Mouse (Mus musculus) lung, postnatal 4 days (tissue): ENCODE data around the gene Fam72a.

Experiments
- DNase-seq, 2 experiments: peaks; one replicate each; pipeline ENCODE4 v3.0.0; 2021

Fam72a gene

GRCm38 (mm10) chr1:131527281-131528080 is at the start of gene Fam72a, which contains the start of gene Srgap2:
TSS of gene Fam72a (plus strand) at chr1:131527903.
TSS of gene Srgap2 (minus strand) at chr1:131527352.
- peak; percentile 98 to 99 for DNase-seq

DNA sequence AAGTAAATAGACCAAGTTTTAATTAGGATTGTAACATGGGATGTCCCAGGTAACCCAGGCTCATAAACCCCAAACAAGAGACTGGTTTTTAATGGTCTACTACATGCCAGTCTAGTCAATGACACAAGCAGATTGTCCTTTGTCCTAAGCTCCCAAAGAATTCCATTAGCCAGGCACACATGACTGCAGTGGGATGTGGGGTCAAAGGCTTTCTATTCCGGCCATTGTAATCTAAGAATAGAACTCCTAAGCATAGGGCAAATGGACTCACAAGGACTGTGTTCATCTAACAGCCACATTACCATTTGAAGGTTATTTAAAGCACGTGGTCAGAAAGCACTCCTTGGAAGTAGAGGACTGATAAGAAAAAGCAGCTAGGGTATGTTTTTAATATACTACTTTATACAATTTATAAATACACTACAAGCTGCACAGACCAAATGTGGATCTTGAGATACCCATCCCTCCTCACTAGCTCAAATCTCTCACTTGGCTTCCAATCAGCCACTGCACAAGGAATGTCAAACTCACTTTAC is 48.9 kb upstream of the Fam72a start:
- DNase-seq = no peak

DNA sequence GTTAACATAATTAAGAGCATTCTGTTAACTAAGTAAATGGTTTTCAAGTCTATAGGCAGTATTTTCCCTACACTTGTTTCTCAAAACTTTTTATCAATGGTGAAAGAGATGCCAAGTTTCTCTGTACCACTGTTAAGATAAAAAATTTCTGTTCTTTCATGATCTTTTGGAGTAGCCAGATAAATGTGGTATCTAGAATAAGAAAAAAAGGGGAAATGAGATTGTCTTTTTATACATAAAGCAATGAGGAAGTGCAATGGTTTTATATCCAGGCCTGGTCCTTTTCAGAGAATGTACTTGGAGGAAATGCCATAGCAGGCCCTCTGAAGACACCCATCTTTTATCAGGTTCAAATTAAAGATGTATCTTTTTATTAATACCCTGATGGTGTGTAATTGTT is 46.3 kb upstream of the Fam72a start:
- DNase-seq = no peak

DNA sequence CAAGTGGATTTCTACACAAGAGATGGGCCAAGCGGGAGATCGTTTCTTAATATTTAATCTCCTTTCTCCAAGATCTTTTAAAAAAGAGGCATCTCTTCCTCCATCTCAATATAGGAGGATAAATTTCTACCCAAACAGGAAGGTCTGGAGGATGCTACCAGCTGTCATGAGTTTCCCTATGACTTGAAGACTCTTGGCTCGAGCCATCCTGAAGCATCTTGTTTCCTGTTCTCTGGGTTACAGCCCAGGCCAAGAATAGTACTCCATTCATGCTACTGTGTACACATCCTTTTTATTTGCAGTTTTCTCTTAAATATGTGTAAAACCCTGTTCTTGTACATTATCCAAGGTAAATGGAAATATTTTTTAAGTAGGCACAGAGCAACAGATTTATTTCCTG is 45.5 kb upstream of the Fam72a start:
- DNase-seq = no peak

GRCm38 (mm10) chr1:131486094-131486850 is 41.4 kb upstream of the Fam72a start:
- no peak for DNase-seq

DNA sequence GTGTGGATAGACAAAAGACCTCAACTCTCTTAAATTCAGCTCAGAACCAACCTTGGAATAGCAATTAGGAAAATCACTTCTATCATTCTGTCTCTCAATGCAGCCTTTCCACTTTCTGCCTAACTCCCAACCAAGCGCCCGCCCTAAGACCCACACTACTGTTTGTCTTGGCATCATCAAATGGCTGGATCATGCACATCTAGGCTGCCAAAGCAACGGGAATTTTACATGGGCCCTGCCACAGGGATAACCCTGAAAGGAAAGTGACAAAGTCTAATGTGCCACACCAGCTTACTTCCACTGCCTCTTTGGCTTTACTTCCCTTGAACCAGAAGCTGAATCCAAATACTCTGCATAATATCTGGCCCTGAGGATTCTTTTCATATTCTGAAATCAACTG is 38.4 kb upstream of the Fam72a start:
- no peak for DNase-seq

GRCm38 (mm10) chr1:131491579-131491978 is 36.1 kb upstream of the Fam72a start:
- DNase-seq = no peak

GRCm38 (mm10) chr1:131492360-131492759 is 35.3 kb upstream of the Fam72a start:
- DNase-seq = no peak

GRCm38 (mm10) chr1:131493966-131494898 is 33.5 kb upstream of the Fam72a start:
- no peak for DNase-seq

GRCm38 (mm10) chr1:131498231-131498630 is 29.5 kb upstream of the Fam72a start:
- DNase-seq = no peak

DNA sequence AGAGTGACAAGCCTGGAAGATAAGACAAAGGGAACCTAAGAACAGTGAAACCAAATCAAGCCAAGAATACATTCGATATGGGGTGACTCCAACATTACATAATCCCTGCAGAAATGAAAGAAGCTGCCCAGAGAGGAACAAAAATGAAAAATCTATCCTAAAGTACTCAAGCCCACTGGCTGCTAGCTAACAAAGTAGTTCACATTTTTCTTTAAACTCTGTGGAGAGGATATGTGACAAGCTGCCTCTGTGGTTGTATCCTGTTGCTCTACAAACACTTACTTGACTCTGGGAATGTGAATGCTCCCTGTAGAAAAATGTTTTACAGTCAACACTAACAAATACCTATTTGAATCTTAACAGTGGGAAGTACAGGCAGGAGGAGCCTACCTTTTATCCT is 26.0 kb upstream of the Fam72a start:
- no peak for DNase-seq

- no peak for DNase-seq
Measured at GRCm38 (mm10) chr1:131511131-131511530, 16.6 kb upstream of the Fam72a start.

GRCm38 (mm10) chr1:131511661-131512500 is 15.8 kb upstream of the Fam72a start:
- DNase-seq = no peak

DNA sequence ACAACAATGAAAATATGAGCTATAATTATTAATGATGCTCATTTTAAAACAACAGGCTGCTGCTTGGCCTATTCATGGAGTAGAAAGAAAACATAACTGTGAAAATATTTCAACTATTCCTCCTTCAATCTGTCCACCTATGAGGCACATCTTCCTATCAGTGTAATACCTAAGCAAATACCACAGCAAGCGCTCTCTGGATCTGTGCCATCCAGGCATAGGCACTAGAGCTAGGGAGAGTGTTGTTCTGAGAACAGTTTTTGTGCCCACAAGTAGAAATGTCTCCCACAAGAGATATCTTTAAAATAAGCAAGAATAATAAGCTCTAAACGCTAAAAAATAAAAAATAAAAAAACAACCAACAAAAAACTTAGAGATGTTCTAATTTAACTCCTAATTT is 14.6 kb upstream of the Fam72a start:
- no peak for DNase-seq

GRCm38 (mm10) chr1:131514197-131514596 is 13.5 kb upstream of the Fam72a start:
- no peak for DNase-seq

DNA sequence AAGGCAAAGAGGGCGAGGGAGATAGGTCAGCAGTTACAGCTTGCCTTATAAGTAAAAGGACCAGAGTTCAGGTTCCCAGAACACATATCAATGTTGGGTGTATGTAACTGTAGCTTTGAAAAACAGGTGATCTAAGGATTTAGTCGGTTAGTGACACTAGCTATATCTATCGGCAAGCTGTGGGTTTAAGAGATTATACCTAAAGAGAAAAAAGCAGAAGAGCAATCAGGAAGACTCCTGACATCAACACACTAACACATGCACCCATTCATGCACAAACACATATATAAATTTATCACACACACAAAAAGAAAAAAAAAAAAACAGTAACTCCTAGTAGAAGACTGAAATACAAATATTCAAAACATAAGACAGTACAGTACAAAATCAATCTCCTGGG is 11.1 kb upstream of the Fam72a start:
- no peak for DNase-seq

GRCm38 (mm10) chr1:131523794-131524193 is 3.9 kb upstream of the Fam72a start:
- no peak for DNase-seq

- peak; percentile 59 for DNase-seq
Measured at GRCm38 (mm10) chr1:131525101-131525585, 2.6 kb upstream of the Fam72a start.

GRCm38 (mm10) chr1:131525586-131526271 is 2.0 kb upstream of the Fam72a start:
- peak; percentile 61 to 67 for DNase-seq

DNA sequence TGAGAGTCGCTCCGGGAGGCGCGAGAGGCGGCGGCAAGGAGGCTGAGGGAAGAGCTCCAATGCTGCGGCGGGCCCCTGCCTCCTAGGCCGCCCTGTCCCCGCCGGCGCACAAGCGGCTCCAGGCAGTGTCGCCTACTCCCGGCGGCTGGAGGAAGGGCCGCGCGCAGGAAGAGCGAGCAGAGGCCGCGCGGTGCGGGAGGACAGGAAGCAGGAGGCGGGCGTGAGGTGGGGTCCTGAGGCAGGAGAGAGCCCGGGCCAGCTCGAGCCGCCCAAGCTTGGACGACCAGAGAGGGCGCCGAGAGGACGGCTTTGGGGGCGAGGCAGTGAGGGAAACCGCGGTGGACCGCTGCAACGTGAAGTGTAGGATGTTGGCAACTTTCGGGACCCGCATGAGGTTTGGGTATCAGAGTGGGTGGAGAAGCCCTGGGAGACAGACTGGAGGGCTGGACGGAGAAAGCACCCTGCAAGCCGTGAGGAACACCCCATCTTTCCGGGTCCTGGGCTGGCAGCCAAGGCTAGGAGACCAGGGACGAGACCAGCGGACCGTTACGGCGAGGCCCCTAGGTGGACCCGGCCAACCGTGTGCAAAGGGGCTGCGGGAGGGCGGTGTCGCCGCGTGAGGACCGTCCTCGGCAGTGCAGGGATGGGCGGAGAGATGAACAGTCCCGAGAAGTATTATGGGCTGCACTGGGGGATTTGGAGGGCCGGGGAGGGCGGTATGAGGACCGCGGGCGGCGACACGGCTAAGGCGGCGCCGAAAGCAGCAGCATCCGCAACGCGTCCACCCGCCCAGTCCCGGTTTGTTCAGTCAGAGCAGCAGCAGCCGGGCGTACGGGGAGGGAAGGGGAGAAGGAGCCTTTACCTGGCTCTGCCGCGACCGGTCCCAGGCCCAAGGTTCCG is 1.1 kb upstream of the Fam72a start:
- peak; percentile 79 to 87 for DNase-seq
